ENCODE assay signal across 32 mouse cellular contexts in genomic region chr2:26468376-26468775, GRCm38 (mm10). TPM values are rescaled to one million over a fixed set of nuclear protein-coding genes. Genes with fewer than 3 reads are reported as not detected.
A peak's percentile ranks its signal among the peaks of the same experiment; 100 is the strongest.
DNase-seq lines count a peak whose midpoint lies in the region; ATAC-seq lines count a peak whose summit lies in the region.
"Had no signal": no experiment of that assay in that cellular context is flagged by ENCODE, and none has a peak within 500 bp of the region (broad histone marks: within the 10 kb centered on the region; RNA-seq: fewer than 3 reads in every experiment).

No protein-coding gene starts in this region.

- 0 out of 2 replicates have a peak overlapping the region, but pooled peaks have one; percentile 2 for H3K27ac ChIP-seq in hindbrain, embryonic 13.5 days
- H3K27ac ChIP-seq in hindbrain, embryonic 12.5 days, result no peak overlapping the region
- H3K27ac ChIP-seq: embryonic facial prominence, embryonic 10.5 days; embryonic facial prominence, embryonic 13.5 days; forebrain, embryonic 10.5 days; forebrain, embryonic 15.5 days; heart, adult 2 months; heart, embryonic 10.5 days; heart, embryonic 13.5 days; hindbrain, embryonic 14.5 days; hindbrain, postnatal 0 days had no signal

- peaks cover 11% of the 10 kb centered on the region; the same call in 1 of the 2 replicates for H3K4me1 ChIP-seq in hindbrain, embryonic 13.5 days (replicated peaks)
- H3K4me1 ChIP-seq in hindbrain, embryonic 12.5 days, result no peaks in the 10 kb centered on the region
- H3K4me1 ChIP-seq: embryonic facial prominence, embryonic 13.5 days; forebrain, embryonic 10.5 days; heart, embryonic 13.5 days had no signal

- no peaks in the 10 kb centered on the region for H3K27me3 ChIP-seq in hindbrain, embryonic 13.5 days
- no peaks in the 10 kb centered on the region for H3K27me3 ChIP-seq in hindbrain, embryonic 12.5 days
- H3K27me3 ChIP-seq: CH12.LX; embryonic facial prominence, embryonic 13.5 days; forebrain, embryonic 15.5 days; heart, embryonic 13.5 days; Patski had no signal

- no peak overlapping the region for H3K9ac ChIP-seq in hindbrain, embryonic 13.5 days
- no peak overlapping the region for H3K9ac ChIP-seq in hindbrain, embryonic 12.5 days
- H3K9ac ChIP-seq: embryonic facial prominence, embryonic 13.5 days; forebrain, embryonic 15.5 days; heart, embryonic 13.5 days; hindbrain, embryonic 14.5 days had no signal

- ATAC-seq in hindbrain, embryonic 13.5 days (ENCODE audit: low FRiP score), result no peak
- no peak for ATAC-seq in hindbrain, embryonic 12.5 days (ENCODE audit: low FRiP score)
- no peak for ATAC-seq in erythroid progenitor cell, adult 5-6 weeks (replicated peaks; ENCODE audit: low FRiP score, poor library complexity, severe bottlenecking)
- ATAC-seq: forebrain, embryonic 15.5 days; hindbrain, postnatal 0 days; inflammation-experienced regulatory T-cells, adult 6 months; Patski had no signal

- no peak overlapping the region for H3K4me3 ChIP-seq in hindbrain, embryonic 13.5 days
- no peak overlapping the region for H3K4me3 ChIP-seq in hindbrain, embryonic 12.5 days
- H3K4me3 ChIP-seq: embryonic facial prominence, embryonic 10.5 days; embryonic facial prominence, embryonic 13.5 days; erythroblast, embryonic 14.5 days; forebrain, embryonic 10.5 days; forebrain, embryonic 15.5 days; heart, adult 2 months; heart, embryonic 10.5 days; heart, embryonic 13.5 days had no signal

- H3K9me3 ChIP-seq in hindbrain, embryonic 13.5 days, result no peaks in the 10 kb centered on the region
- no peaks in the 10 kb centered on the region for H3K9me3 ChIP-seq in hindbrain, embryonic 12.5 days (replicated peaks)
- H3K9me3 ChIP-seq: embryonic facial prominence, embryonic 10.5 days; embryonic facial prominence, embryonic 13.5 days; forebrain, embryonic 10.5 days; forebrain, embryonic 15.5 days; G1E; heart, embryonic 10.5 days; heart, embryonic 13.5 days had no signal

- WGBS in hindbrain, embryonic 13.5 days, result 97% methylated on average over 15 of the region's 15 CpGs
- 96% methylated on average over 15 of the region's 15 CpGs for WGBS in hindbrain, embryonic 12.5 days

- H3K36me3 ChIP-seq in hindbrain, embryonic 13.5 days, result peaks cover 89% of the 10 kb centered on the region
- H3K36me3 ChIP-seq in hindbrain, embryonic 12.5 days, result peaks cover 97% of the 10 kb centered on the region
- H3K36me3 ChIP-seq: G1E had no signal

- no peak overlapping the region for H3K4me2 ChIP-seq in hindbrain, embryonic 13.5 days
- H3K4me2 ChIP-seq in hindbrain, embryonic 12.5 days (replicated peaks), result no peak overlapping the region
- H3K4me2 ChIP-seq: embryonic facial prominence, embryonic 13.5 days; forebrain, embryonic 15.5 days; heart, embryonic 13.5 days; hindbrain, embryonic 14.5 days had no signal

- peak; percentile 78 to 82 for DNase-seq in thymus, adult 18-20 months
- DNase-seq in thymus, postnatal 10 days (ENCODE audit: low spot score in 2 of 2), result peak; percentile 69 to 79
- peak; percentile 76 to 87 for DNase-seq in thymus, postnatal 36 days
- no peak for DNase-seq in adrenal gland, postnatal 4 days (ENCODE audit: low spot score in 2 of 2)
- DNase-seq in right cerebral cortex, postnatal 14 days, result no peak
- DNase-seq: adrenal gland, postnatal 10 days; adrenal gland, postnatal 36 days; B cell, adult 2 months; cerebellum, adult 11 months; cerebellum, adult 2 months; cerebellum, adult 9-11 months; cerebellum, postnatal 25 days; embryo, embryonic 11 days; gastrocnemius, postnatal 36 days; heart, adult 2 months; heart, postnatal 14 days had no signal

RNA-seq across cellular contexts. Expression of gene Sec16a, which starts 23.4 kb away (rescaled TPM):
- 18.3 and 18.5 TPM in 2 replicates for polyA plus RNA-seq in hindbrain, embryonic 13.5 days (2015; fragmentation: Nextera tagmentation; extraction: Ambion mirVana)
- polyA plus RNA-seq in hindbrain, embryonic 12.5 days (2016; fragmentation: Nextera tagmentation; extraction: Ambion mirVana), result 32.3 and 35.3 TPM in 2 replicates
- total RNA-seq in adrenal gland, postnatal 4 days (2021), result 10 to 100 TPM; 53.7 to 58.6 TPM
- 13.0 TPM in 2 replicates for total RNA-seq in erythroid progenitor cell, adult 5-6 weeks (2015; ENCODE audit: low replicate concordance)
- 7.3 and 15.7 TPM in 2 replicates for total RNA-seq in erythroid progenitor cell, adult 5-6 weeks (2017; ENCODE audit: low replicate concordance)

RNA-seq across cellular contexts. Expression of gene Notch1, which starts 48.1 kb away (rescaled TPM):
- polyA plus RNA-seq in hindbrain, embryonic 13.5 days (2015; fragmentation: Nextera tagmentation; extraction: Ambion mirVana), result 17.5 and 19.2 TPM in 2 replicates
- polyA plus RNA-seq in hindbrain, embryonic 12.5 days (2016; fragmentation: Nextera tagmentation; extraction: Ambion mirVana), result 38.0 and 41.0 TPM in 2 replicates
- 10 to 100 TPM; 35.1 to 48.7 TPM for total RNA-seq in adrenal gland, postnatal 4 days (2021)
- total RNA-seq in erythroid progenitor cell, adult 5-6 weeks (2015; ENCODE audit: low replicate concordance), result 5.4 and 9.0 TPM in 2 replicates
- total RNA-seq in erythroid progenitor cell, adult 5-6 weeks (2017; ENCODE audit: low replicate concordance), result 1.5 and 6.0 TPM in 2 replicates

RNA-seq across cellular contexts. Expression of gene Inpp5e, which starts 59.4 kb away (rescaled TPM):
- polyA plus RNA-seq in hindbrain, embryonic 13.5 days (2015; fragmentation: Nextera tagmentation; extraction: Ambion mirVana), result 24.9 and 27.0 TPM in 2 replicates
- 31.4 and 35.4 TPM in 2 replicates for polyA plus RNA-seq in hindbrain, embryonic 12.5 days (2016; fragmentation: Nextera tagmentation; extraction: Ambion mirVana)
- 10 to 100 TPM; 32.3 to 35.8 TPM for total RNA-seq in adrenal gland, postnatal 4 days (2021)
- total RNA-seq in erythroid progenitor cell, adult 5-6 weeks (2015; ENCODE audit: low replicate concordance), result 13.7 and 22.2 TPM in 2 replicates
- total RNA-seq in erythroid progenitor cell, adult 5-6 weeks (2017; ENCODE audit: low replicate concordance), result 12.3 and 26.5 TPM in 2 replicates

Comparison
In these comparisons a context has a peak if more than half of its experiments do, and no peak if none do; other contexts are left out.
1. DNase-seq: peak in thymus, adult 18-20 months (2 of 2), thymus, postnatal 10 days (2 of 2) and thymus, postnatal 36 days (2 of 2); none in adrenal gland, postnatal 4 days (0 of 2) and right cerebral cortex, postnatal 14 days (single experiment).